Mouse (Mus musculus) forebrain, embryonic 10.5 days (tissue): ENCODE results near the gene Afmid. TPM values are rescaled to one million over a fixed set of nuclear protein-coding genes. Genes with fewer than 3 reads are reported as not detected.

Experiments used
- DNase-seq: peaks from one replicate; pipeline ENCODE4 v3.0.0-alpha.2; 2017; ENCODE audit warnings: low spot score; ENCODE audit errors: extremely low spot score
- H3K27ac ChIP-seq: fragments of 300-500 bp; sonication (generic); 2 replicates; pipeline ENCODE4 v1.5.1; 2016; ENCODE audit warnings: mild to moderate bottlenecking
- H3K27me3 ChIP-seq: fragments of 300-500 bp; sonication (generic); 2 replicates; pipeline ENCODE4 v1.6.1; 2016; ENCODE audit warnings: mild to moderate bottlenecking; ENCODE audit not compliant: poor library complexity, severe bottlenecking
- H3K36me3 ChIP-seq: fragments of 300-500 bp; sonication (generic); replicated peaks from 2 replicates; pipeline ENCODE4 v1.6.1; 2016; ENCODE audit warnings: mild to moderate bottlenecking, moderate library complexity
- H3K4me1 ChIP-seq: fragments of 300-500 bp; sonication (generic); 2 replicates; pipeline ENCODE4 v1.6.1; 2016
- H3K4me3 ChIP-seq: fragments of 300-500 bp; sonication (generic); 2 replicates; pipeline ENCODE4 v1.5.1; 2016; ENCODE audit warnings: mild to moderate bottlenecking, moderate library complexity
- H3K9me3 ChIP-seq: fragments of 300-500 bp; sonication (generic); 2 replicates; pipeline ENCODE4 v1.6.1; 2016; ENCODE audit warnings: mild to moderate bottlenecking, moderate library complexity
- WGBS: fragments of 180-500 bp; shearing (Covaris S2); methylation state at CpG from one replicate; pipeline ENCODE4 v1.1.7; 2016; 5-methylcytosine and 5-hydroxymethylcytosine counted together
- polyA plus RNA-seq: library from polyadenylated mRNA; unstranded; fragments of >200 nt; fragmentation: Nextera tagmentation; extraction: Ambion mirVana; gene quantifications from 2 replicates; pipeline ENCODE4 v1.2.1, GENCODE M21; 2016

Afmid gene
- polyA plus RNA-seq, 1 experiment from 2014 or later, result 4.0 TPM

- Histone ChIP-seq H3K4me3 (peak overlapping the region; percentile 76), H3K27me3 (no peaks in the 10 kb centered on the region), H3K9me3 (no peaks in the 10 kb centered on the region), H3K27ac (peak overlapping the region; percentile 95), H3K36me3 (peaks cover 32% of the 10 kb centered on the region), H3K4me1 (peaks cover 37% of the 10 kb centered on the region)
- WGBS, result 12% methylated on average over 19 of the region's 19 CpGs
- no peak for DNase-seq
Measured at GRCm38 (mm10) chr11:117848271-117848984, 22.7 kb downstream of the Afmid start.

GRCm38 (mm10) chr11:117848985-117849671 is 23.4 kb downstream of the Afmid start, which contains the start of gene Birc5:
Gene Birc5 (plus strand): TSS chr11:117849251.
- peak; percentile 93 for DNase-seq
- peaks cover 39% of the 10 kb centered on the region for H3K36me3 ChIP-seq
- under 1% methylated on average over 51 of the region's 51 CpGs for WGBS

GRCm38 (mm10) chr11:117852875-117853274 is 27.2 kb downstream of the Afmid start:
- no peak for DNase-seq
- H3K36me3 ChIP-seq, result peaks cover 75% of the 10 kb centered on the region
- WGBS, result 95% methylated on average over 3 of the region's 3 CpGs

More at GRCm38 (mm10) chr11:117848985-117849671, 23.4 kb downstream of the Afmid start, which contains the start of gene Birc5:
- no peaks in the 10 kb centered on the region for H3K27me3 ChIP-seq
- H3K4me3 ChIP-seq, result peak within 1 kb of the TSS; percentile 76
- no peaks in the 10 kb centered on the region for H3K9me3 ChIP-seq
- peak within 1 kb of the TSS; percentile 95 for H3K27ac ChIP-seq
- H3K4me1 ChIP-seq, result peaks cover 37% of the 10 kb centered on the region

GRCm38 (mm10) chr11:117854241-117854640 is 28.5 kb downstream of the Afmid start:
- WGBS, result 90% methylated on average over 9 of the region's 9 CpGs
- peaks cover 30% of the 10 kb centered on the region for H3K4me1 ChIP-seq
- H3K27ac ChIP-seq, result no peak overlapping the region
- no peak for DNase-seq
- H3K9me3 ChIP-seq, result peaks cover 6% of the 10 kb centered on the region; the same call in 1 of the 2 replicates
- H3K36me3 ChIP-seq, result peaks cover 87% of the 10 kb centered on the region
- H3K27me3 ChIP-seq, result peaks cover 11% of the 10 kb centered on the region
- H3K4me3 ChIP-seq, result no peak overlapping the region

More at GRCm38 (mm10) chr11:117852875-117853274, 27.2 kb downstream of the Afmid start:
- Histone ChIP-seq H3K4me3 (no peak overlapping the region), H3K4me1 (peaks cover 30% of the 10 kb centered on the region), H3K27ac (no peak overlapping the region), H3K9me3 (peaks cover 6% of the 10 kb centered on the region; the same call in 1 of the 2 replicates), H3K27me3 (no peaks in the 10 kb centered on the region)

GRCm38 (mm10) chr11:117855360-117855759 is 29.6 kb downstream of the Afmid start:
- 96% methylated on average over 5 of the region's 5 CpGs for WGBS
- peaks cover 86% of the 10 kb centered on the region for H3K36me3 ChIP-seq
- no peak overlapping the region for H3K4me3 ChIP-seq
- no peak overlapping the region for H3K27ac ChIP-seq
- H3K27me3 ChIP-seq, result peaks cover 23% of the 10 kb centered on the region
- no peak for DNase-seq
- peaks cover 30% of the 10 kb centered on the region for H3K4me1 ChIP-seq
- H3K9me3 ChIP-seq, result peaks cover 6% of the 10 kb centered on the region; the same call in 1 of the 2 replicates

GRCm38 (mm10) chr11:117855975-117856374 is 30.3 kb downstream of the Afmid start:
- Histone ChIP-seq H3K27ac (no peak overlapping the region), H3K27me3 (peaks cover 29% of the 10 kb centered on the region), H3K4me3 (no peak overlapping the region), H3K9me3 (peaks cover 6% of the 10 kb centered on the region; the same call in 1 of the 2 replicates), H3K4me1 (peaks cover 30% of the 10 kb centered on the region), H3K36me3 (peaks cover 79% of the 10 kb centered on the region)
- no peak for DNase-seq
- WGBS, result 79% methylated on average over 1 of the region's 1 CpGs

- Histone ChIP-seq H3K9me3 (peaks cover 6% of the 10 kb centered on the region; the same call in 1 of the 2 replicates), H3K27me3 (peaks cover 44% of the 10 kb centered on the region), H3K27ac (no peak overlapping the region), H3K4me3 (no peak overlapping the region), H3K36me3 (peaks cover 65% of the 10 kb centered on the region), H3K4me1 (peaks cover 34% of the 10 kb centered on the region)
- 96% methylated on average over 10 of the region's 10 CpGs for WGBS
- DNase-seq, result no peak
Measured at GRCm38 (mm10) chr11:117857462-117857861, 31.7 kb downstream of the Afmid start.

GRCm38 (mm10) chr11:117858392-117858791 is 32.7 kb downstream of the Afmid start:
- Histone ChIP-seq H3K4me3 (no peak overlapping the region), H3K4me1 (peaks cover 43% of the 10 kb centered on the region), H3K36me3 (peaks cover 55% of the 10 kb centered on the region), H3K27ac (no peak overlapping the region), H3K9me3 (peaks cover 6% of the 10 kb centered on the region; the same call in 1 of the 2 replicates), H3K27me3 (peaks cover 53% of the 10 kb centered on the region)
- 69% methylated on average over 3 of the region's 3 CpGs for WGBS
- no peak for DNase-seq

- Histone ChIP-seq H3K36me3 (peaks cover 34% of the 10 kb centered on the region), H3K27ac (no peak within 1 kb of the TSS), H3K4me3 (peak within 1 kb of the TSS; percentile 32), H3K4me1 (peaks cover 65% of the 10 kb centered on the region), H3K9me3 (peaks cover 6% of the 10 kb centered on the region; the same call in 1 of the 2 replicates), H3K27me3 (peaks cover 73% of the 10 kb centered on the region)
- DNase-seq, result no peak
- WGBS, result 4% methylated on average over 23 of the region's 23 CpGs
Measured at GRCm38 (mm10) chr11:117860601-117861000, 34.9 kb downstream of the Afmid start, which contains the start of gene Tmem235. Gene Tmem235 (plus strand): TSS chr11:117860752.

GRCm38 (mm10) chr11:117863174-117863856 is 37.6 kb downstream of the Afmid start:
- Histone ChIP-seq H3K27me3 (peaks cover 89% of the 10 kb centered on the region), H3K9me3 (no peaks in the 10 kb centered on the region), H3K27ac (peak overlapping the region; percentile 85), H3K36me3 (peaks cover 13% of the 10 kb centered on the region), H3K4me3 (no peak overlapping the region), H3K4me1 (peaks cover 90% of the 10 kb centered on the region)
- 21% methylated on average over 11 of the region's 11 CpGs for WGBS
- DNase-seq, result no peak

GRCm38 (mm10) chr11:117864805-117865204 is 39.1 kb downstream of the Afmid start:
- Histone ChIP-seq H3K36me3 (0 out of 2 replicates have a peak, but pooled peaks cover 6% of the 10 kb centered on the region), H3K9me3 (no peaks in the 10 kb centered on the region), H3K27me3 (peaks cover 83% of the 10 kb centered on the region), H3K27ac (peak overlapping the region; percentile 85), H3K4me1 (peaks cover 77% of the 10 kb centered on the region), H3K4me3 (no peak overlapping the region)
- no peak for DNase-seq
- WGBS, result 76% methylated on average over 2 of the region's 2 CpGs

- 16% methylated on average over 6 of the region's 6 CpGs for WGBS
- peak; percentile 71 for DNase-seq
- H3K4me1 ChIP-seq, result peaks cover 74% of the 10 kb centered on the region
- H3K9me3 ChIP-seq, result no peaks in the 10 kb centered on the region
- H3K27ac ChIP-seq, result peak overlapping the region; percentile 85
- peak overlapping the region; percentile 22; the same call in 1 of the 2 replicates for H3K4me3 ChIP-seq
- peaks cover 73% of the 10 kb centered on the region for H3K27me3 ChIP-seq
- H3K36me3 ChIP-seq, result 0 out of 2 replicates have a peak, but pooled peaks cover 6% of the 10 kb centered on the region
Measured at GRCm38 (mm10) chr11:117865988-117866387, 40.3 kb downstream of the Afmid start.
